8 mouse cellular contexts compared by ENCODE assay signal in genomic region chr13:67723848-67724479, GRCm38 (mm10). TPM values are rescaled to one million over a fixed set of nuclear protein-coding genes. Genes with fewer than 3 reads are reported as not detected.
DNase-seq lines count a peak whose midpoint lies in the region; ATAC-seq lines count a peak whose summit lies in the region.

No protein-coding gene starts in this region.

- peak; percentile 91 for ATAC-seq in heart, embryonic 14.5 days (ENCODE audit: insufficient number of reproducible peaks, insufficient read depth, low FRiP score, low read depth)
- ATAC-seq in liver, embryonic 13.5 days (ENCODE audit: low read depth) = peak; percentile 91
- ATAC-seq in stomach, embryonic 16.5 days (ENCODE audit: insufficient read depth, low FRiP score) = peak; percentile 94

- no peaks in the 10 kb centered on the region for H3K9me3 ChIP-seq in heart, embryonic 14.5 days (ENCODE audit: control insufficient read depth, low read length)
- H3K9me3 ChIP-seq in liver, embryonic 13.5 days (replicated peaks) = no peaks in the 10 kb centered on the region
- no peaks in the 10 kb centered on the region for H3K9me3 ChIP-seq in stomach, embryonic 16.5 days (replicated peaks; ENCODE audit: control insufficient read depth, low read length)

- peak overlapping the region; percentile 79 for H3K4me2 ChIP-seq in heart, embryonic 14.5 days (ENCODE audit: low read length)
- peak overlapping the region; percentile 71 for H3K4me2 ChIP-seq in liver, embryonic 13.5 days
- H3K4me2 ChIP-seq in stomach, embryonic 16.5 days (ENCODE audit: low read depth, low read length) = peak overlapping the region; percentile 57

- no peaks in the 10 kb centered on the region for H3K36me3 ChIP-seq in heart, embryonic 14.5 days (ENCODE audit: control insufficient read depth, insufficient read depth, low read length)
- no peaks in the 10 kb centered on the region for H3K36me3 ChIP-seq in liver, embryonic 13.5 days
- H3K36me3 ChIP-seq in stomach, embryonic 16.5 days (ENCODE audit: control insufficient read depth, insufficient read depth, low read length) = no peaks in the 10 kb centered on the region

- DNase-seq in CD4-positive, CD25-positive, alpha-beta regulatory T cell, adult 2 months (ENCODE audit: low read depth, low spot score) = peak; percentile 91
- DNase-seq in c-Kit-negative CD71-positive TER-119-positive erythroid progenitor cells, embryonic 14.5 days (ENCODE audit: low read depth, low spot score) = peak; percentile 52
- DNase-seq in fibroblast of lung, adult 2 months (ENCODE audit: low read depth) = peak; percentile 71
- DNase-seq in kidney, postnatal 14 days = peak; percentile 93
- DNase-seq in liver, embryonic 13.5 days = peak; percentile 63
- DNase-seq in neural tube, embryonic 10.5 days (ENCODE audit: extremely low spot score, low spot score) = peak; percentile 85

- H3K9ac ChIP-seq in heart, embryonic 14.5 days (ENCODE audit: low read length) = peak overlapping the region; percentile 87
- H3K9ac ChIP-seq in liver, embryonic 13.5 days = peak overlapping the region; percentile 82
- peak overlapping the region; percentile 83 for H3K9ac ChIP-seq in stomach, embryonic 16.5 days (ENCODE audit: low read length)

- no peaks in the 10 kb centered on the region for H3K27me3 ChIP-seq in heart, embryonic 14.5 days (ENCODE audit: control insufficient read depth, insufficient read depth, low read length)
- no peaks in the 10 kb centered on the region for H3K27me3 ChIP-seq in liver, embryonic 13.5 days
- H3K27me3 ChIP-seq in stomach, embryonic 16.5 days (ENCODE audit: control insufficient read depth, insufficient read depth, low read length) = no peaks in the 10 kb centered on the region

- under 1% methylated on average over 17 of the region's 17 CpGs for WGBS in heart, embryonic 14.5 days
- WGBS in liver, embryonic 13.5 days (ENCODE audit: insufficient replicate concordance) = under 1% methylated on average over 17 of the region's 17 CpGs
- WGBS in stomach, embryonic 16.5 days = under 1% methylated on average over 17 of the region's 17 CpGs

- peak overlapping the region; percentile 78 to 90 for H3K4me3 ChIP-seq in heart, embryonic 14.5 days (ENCODE audit: control insufficient read depth in 1 of 2, insufficient read depth in 1 of 2, low read depth in 1 of 2, low read length in 2 of 2)
- peak overlapping the region; percentile 76 for H3K4me3 ChIP-seq in liver, embryonic 13.5 days (replicated peaks)
- peak overlapping the region; percentile 90 for H3K4me3 ChIP-seq in stomach, embryonic 16.5 days (replicated peaks; ENCODE audit: low read length)

- H3K27ac ChIP-seq in heart, embryonic 14.5 days (replicated peaks in 1 of 2; ENCODE audit: control insufficient read depth in 1 of 2, insufficient read depth in 1 of 2, low read depth in 2 of 2, low read length in 2 of 2) = peak overlapping the region; percentile 48 to 53; a peak in 3 of 4 replicates
- peak overlapping the region; percentile 20; the same call in 1 of the 2 replicates for H3K27ac ChIP-seq in liver, embryonic 13.5 days
- H3K27ac ChIP-seq in stomach, embryonic 16.5 days (ENCODE audit: low read length) = peak overlapping the region; percentile 38

- H3K4me1 ChIP-seq in heart, embryonic 14.5 days (ENCODE audit: control insufficient read depth in 2 of 2, insufficient read depth in 2 of 2, low read length in 2 of 2) = peaks cover 0 to 4% of the 10 kb centered on the region in 2 experiments; a peak in 1 of 4 replicates
- peaks cover 5% of the 10 kb centered on the region for H3K4me1 ChIP-seq in liver, embryonic 13.5 days (replicated peaks)
- H3K4me1 ChIP-seq in stomach, embryonic 16.5 days (ENCODE audit: control insufficient read depth, insufficient read depth, low read length) = peaks cover 7% of the 10 kb centered on the region

RNA-seq across cellular contexts. Expression of gene Zfp65, which starts 5.0 kb away (rescaled TPM):
- 2.1 and 2.4 TPM in 2 replicates for polyA plus RNA-seq in heart, embryonic 14.5 days (2014; fragmentation: Nextera tagmentation; extraction: Ambion mirVana)
- polyA plus RNA-seq in liver, embryonic 13.5 days (2015; fragmentation: Nextera tagmentation; extraction: Ambion mirVana) = 1.3 and 2.1 TPM in 2 replicates
- polyA plus RNA-seq in stomach, embryonic 16.5 days (2015; fragmentation: Nextera tagmentation; extraction: Ambion mirVana) = 6.4 and 7.1 TPM in 2 replicates

RNA-seq across cellular contexts. Expression of gene Zfp85, which starts 31.1 kb away (rescaled TPM):
- 3.8 and 4.3 TPM in 2 replicates for polyA plus RNA-seq in heart, embryonic 14.5 days (2014; fragmentation: Nextera tagmentation; extraction: Ambion mirVana)
- polyA plus RNA-seq in liver, embryonic 13.5 days (2015; fragmentation: Nextera tagmentation; extraction: Ambion mirVana) = 1.1 and 1.5 TPM in 2 replicates
- 3.6 and 4.4 TPM in 2 replicates for polyA plus RNA-seq in stomach, embryonic 16.5 days (2015; fragmentation: Nextera tagmentation; extraction: Ambion mirVana)

RNA-seq across cellular contexts. Expression of gene Zfp738, which starts 37.1 kb away (rescaled TPM):
- 7.9 and 9.1 TPM in 2 replicates for polyA plus RNA-seq in heart, embryonic 14.5 days (2014; fragmentation: Nextera tagmentation; extraction: Ambion mirVana)
- polyA plus RNA-seq in liver, embryonic 13.5 days (2015; fragmentation: Nextera tagmentation; extraction: Ambion mirVana) = 2.4 and 3.1 TPM in 2 replicates
- 10.9 and 11.1 TPM in 2 replicates for polyA plus RNA-seq in stomach, embryonic 16.5 days (2015; fragmentation: Nextera tagmentation; extraction: Ambion mirVana)

RNA-seq across cellular contexts. Expression of gene Zfp493, which starts 55.5 kb away (rescaled TPM):
- 1.3 and 1.5 TPM in 2 replicates for polyA plus RNA-seq in heart, embryonic 14.5 days (2014; fragmentation: Nextera tagmentation; extraction: Ambion mirVana)
- 1.1 and 1.2 TPM in 2 replicates for polyA plus RNA-seq in liver, embryonic 13.5 days (2015; fragmentation: Nextera tagmentation; extraction: Ambion mirVana)
- 2.7 TPM in 2 replicates for polyA plus RNA-seq in stomach, embryonic 16.5 days (2015; fragmentation: Nextera tagmentation; extraction: Ambion mirVana)

Comparison
In these comparisons a context has a peak if more than half of its experiments do, and no peak if none do; other contexts are left out.
1. Peak in every context shown above with its lines: DNase-seq, ATAC-seq, H3K4me3 ChIP-seq and H3K27ac ChIP-seq.